Mouse (Mus musculus) liver, adult 2 months (tissue): ENCODE data around the gene Myog. TPM values are rescaled to one million over a fixed set of nuclear protein-coding genes. Genes with fewer than 3 reads are reported as not detected.
A peak's percentile ranks its signal among the peaks of the same experiment; 100 is the strongest.

ENCODE experiments used
- DNase-seq: peaks from one replicate; pipeline ENCODE4 v3.0.0-alpha.2; 2011; ENCODE audit warnings: low read depth, low spot score; ENCODE audit errors: extremely low read depth
- H3K27ac ChIP-seq: fragments of 200-500 bp; replicated peaks from 2 replicates; pipeline ENCODE4 v1.5.1; 2012; ENCODE audit warnings: low read depth, mild to moderate bottlenecking, control low read depth, inconsistent platforms, low read length; ENCODE audit not compliant: insufficient read depth
- H3K27me3 ChIP-seq: fragments of 200-500 bp; 2 replicates; pipeline ENCODE4 v1.6.1; 2012; ENCODE audit warnings: mild to moderate bottlenecking, moderate library complexity, low read length, inconsistent platforms; ENCODE audit not compliant: control insufficient read depth, insufficient read depth
- H3K36me3 ChIP-seq: fragments of 200-500 bp; 2 replicates; pipeline ENCODE4 v1.6.1; 2012; ENCODE audit warnings: low read length, inconsistent platforms; ENCODE audit not compliant: control insufficient read depth, insufficient read depth
- H3K4me1 ChIP-seq: fragments of 200-500 bp; 2 replicates; pipeline ENCODE4 v1.6.1; 2011; ENCODE audit warnings: low read length; ENCODE audit not compliant: control insufficient read depth, insufficient read depth
- H3K4me3 ChIP-seq: fragments of 200-500 bp; 2 replicates; pipeline ENCODE4 v1.5.1; 2011; ENCODE audit warnings: low read depth, mild to moderate bottlenecking, control low read depth, low read length, moderate library complexity; ENCODE audit not compliant: insufficient read depth
- H3K79me2 ChIP-seq: fragments of 200-500 bp; 2 replicates; pipeline ENCODE4 v1.6.1; 2012; ENCODE audit warnings: inconsistent platforms, mild to moderate bottlenecking, low read length, moderate library complexity; ENCODE audit not compliant: control insufficient read depth, insufficient read depth
- H3K9ac ChIP-seq: fragments of 200-500 bp; 2 replicates; pipeline ENCODE4 v1.6.1; 2012; ENCODE audit warnings: low read depth, mild to moderate bottlenecking, control low read depth, inconsistent platforms, low read length
- CTCF ChIP-seq: fragments of 200-500 bp; IDR thresholded peaks from 2 replicates; pipeline ENCODE4 v1.5.1; 2011; ENCODE audit warnings: low read depth, low read length, control low read depth
- POLR2A ChIP-seq: fragments of 200-500 bp; IDR thresholded peaks from 2 replicates; pipeline ENCODE4 v1.6.1; 2011; ENCODE audit warnings: low read length, control low read depth; ENCODE audit not compliant: insufficient read depth; ENCODE audit errors: extremely low read depth
- WGBS: fragments of 180-500 bp; shearing (Covaris S2); methylation state at CpG from one replicate; pipeline ENCODE4 v1.1.7; 2018; 5-methylcytosine and 5-hydroxymethylcytosine counted together
- polyA plus RNA-seq: library from polyadenylated mRNA; depleted of rRNA; stranded (reverse); fragments of >200 nt; gene quantifications from 2 replicates; pipeline ENCODE4 v1.2.3, GENCODE M21; 2012
- total RNA-seq: library from RNA; depleted of rRNA; stranded (reverse); fragments of >200 nt; gene quantifications from 2 replicates; pipeline ENCODE4 v1.2.3, GENCODE M21; 2014

Gene Myog
- total and polyA plus RNA-seq, 2 experiments = not detected

GRCm38 (mm10) chr1:134280174-134280573 is 9.6 kb upstream of the Myog start:
- no peaks in the 10 kb centered on the region for H3K27me3 ChIP-seq
- no peak overlapping the region for H3K9ac ChIP-seq
- no peaks in the 10 kb centered on the region for H3K36me3 ChIP-seq
- WGBS = 87% methylated on average over 5 of the region's 5 CpGs
- H3K27ac ChIP-seq = no peak overlapping the region
- H3K4me1 ChIP-seq = no peaks in the 10 kb centered on the region
- H3K4me3 ChIP-seq = no peak overlapping the region
- TF ChIP-seq POLR2A (no peak), CTCF (no peak)
- H3K79me2 ChIP-seq = no peaks in the 10 kb centered on the region
- no peak for DNase-seq

- TF ChIP-seq POLR2A (no peak), CTCF (0 out of 2 replicates have a peak, but pooled peaks have one; percentile 1)
- H3K36me3 ChIP-seq = no peaks in the 10 kb centered on the region
- no peaks in the 10 kb centered on the region for H3K4me1 ChIP-seq
- no peak overlapping the region for H3K27ac ChIP-seq
- H3K9ac ChIP-seq = no peak overlapping the region
- DNase-seq = no peak
- H3K27me3 ChIP-seq = no peaks in the 10 kb centered on the region
- 80% methylated on average over 4 of the region's 4 CpGs for WGBS
- no peak overlapping the region for H3K4me3 ChIP-seq
- H3K79me2 ChIP-seq = no peaks in the 10 kb centered on the region
Observed at GRCm38 (mm10) chr1:134281563-134281962, 8.2 kb upstream of the Myog start.

DNA sequence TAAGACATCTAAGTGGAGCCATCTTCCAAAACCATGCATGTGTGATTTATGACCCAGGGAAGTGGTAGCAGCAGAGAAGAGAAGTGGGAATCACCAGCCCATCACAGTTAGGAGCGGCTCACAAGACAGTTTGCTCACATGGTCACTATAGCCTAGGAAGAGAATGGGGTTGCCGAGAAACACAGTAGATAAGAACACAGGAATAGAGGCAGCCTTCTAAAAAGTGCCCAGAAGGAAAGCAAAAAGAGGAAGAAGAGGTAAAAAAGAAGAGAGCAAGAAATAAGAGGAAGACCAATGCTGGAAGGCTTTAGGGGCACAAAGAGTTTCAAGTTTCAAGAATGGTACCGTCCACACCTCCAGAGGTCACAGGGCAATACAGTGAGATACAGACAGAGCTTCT is 7.4 kb upstream of the Myog start:
- no peaks in the 10 kb centered on the region for H3K27me3 ChIP-seq
- no peak overlapping the region for H3K9ac ChIP-seq
- no peak overlapping the region for H3K27ac ChIP-seq
- H3K36me3 ChIP-seq = no peaks in the 10 kb centered on the region
- WGBS = 75% methylated on average over 3 of the region's 3 CpGs
- H3K4me1 ChIP-seq = no peaks in the 10 kb centered on the region
- TF ChIP-seq POLR2A (no peak), CTCF (no peak)
- H3K79me2 ChIP-seq = no peaks in the 10 kb centered on the region
- no peak for DNase-seq
- no peak overlapping the region for H3K4me3 ChIP-seq

DNA sequence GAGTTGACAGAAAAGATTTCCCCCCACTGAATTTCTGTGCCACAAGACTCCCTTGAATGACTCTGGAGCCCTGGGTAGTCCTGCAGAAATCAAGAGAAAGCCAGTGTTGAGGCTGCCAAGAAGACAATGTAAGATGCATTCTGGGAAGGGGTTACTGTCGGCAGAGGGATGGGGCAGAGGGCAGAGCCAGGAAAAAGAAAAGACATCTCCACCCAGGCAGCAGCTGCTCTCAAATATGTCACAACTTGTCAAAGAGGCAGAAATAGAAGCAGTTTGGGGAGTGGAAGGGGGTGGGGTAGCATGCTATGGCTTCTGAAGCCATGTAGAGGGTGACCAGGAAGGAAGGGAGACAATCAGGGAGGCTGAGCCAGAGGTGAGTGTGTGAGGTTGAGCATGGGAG is 6.7 kb upstream of the Myog start:
- Histone ChIP-seq H3K27ac (no peak overlapping the region), H3K36me3 (no peaks in the 10 kb centered on the region), H3K27me3 (no peaks in the 10 kb centered on the region), H3K4me3 (no peak overlapping the region), H3K4me1 (no peaks in the 10 kb centered on the region), H3K79me2 (no peaks in the 10 kb centered on the region), H3K9ac (no peak overlapping the region)
- TF ChIP-seq POLR2A (no peak), CTCF (no peak)
- 57% methylated on average over 1 of the region's 1 CpGs for WGBS
- DNase-seq = no peak

- H3K9ac ChIP-seq = no peak overlapping the region
- TF ChIP-seq CTCF = no peak
- no peak for TF ChIP-seq POLR2A
Observed at GRCm38 (mm10) chr1:134285458-134286120, 4.2 kb upstream of the Myog start.

GRCm38 (mm10) chr1:134288239-134288638 is 1.6 kb upstream of the Myog start:
- DNase-seq = no peak
- no peaks in the 10 kb centered on the region for H3K27me3 ChIP-seq

More at GRCm38 (mm10) chr1:134285458-134286120, 4.2 kb upstream of the Myog start:
- Histone ChIP-seq H3K4me1 (no peaks in the 10 kb centered on the region), H3K36me3 (no peaks in the 10 kb centered on the region), H3K27ac (no peak overlapping the region), H3K4me3 (no peak overlapping the region), H3K79me2 (no peaks in the 10 kb centered on the region), H3K27me3 (no peaks in the 10 kb centered on the region)
- DNase-seq = no peak
- WGBS = 67% methylated on average over 10 of the region's 10 CpGs

More at GRCm38 (mm10) chr1:134288239-134288638, 1.6 kb upstream of the Myog start:
- no peak overlapping the region for H3K9ac ChIP-seq
- H3K4me3 ChIP-seq = no peak overlapping the region
- H3K36me3 ChIP-seq = no peaks in the 10 kb centered on the region
- TF ChIP-seq POLR2A (no peak), CTCF (no peak)
- no peak overlapping the region for H3K27ac ChIP-seq
- 75% methylated on average over 3 of the region's 3 CpGs for WGBS
- no peaks in the 10 kb centered on the region for H3K79me2 ChIP-seq
- no peaks in the 10 kb centered on the region for H3K4me1 ChIP-seq
